Mouse (Mus musculus) lung, adult 2 months (tissue): ENCODE results near the gene Pik3ca.

Experiments
- CTCF ChIP-seq: fragments of 200-500 bp; IDR thresholded peaks from 2 replicates; pipeline ENCODE4 v1.5.1; 2011; ENCODE audit warnings: mild to moderate bottlenecking, low read length, control low read depth; ENCODE audit not compliant: insufficient read depth
- POLR2A ChIP-seq: fragments of 200-500 bp; IDR thresholded peaks from 2 replicates; pipeline ENCODE4 v1.6.1; 2011; ENCODE audit warnings: low read depth, mild to moderate bottlenecking, control low read depth, low read length, borderline replicate concordance; ENCODE audit errors: extremely low read depth

DNA sequence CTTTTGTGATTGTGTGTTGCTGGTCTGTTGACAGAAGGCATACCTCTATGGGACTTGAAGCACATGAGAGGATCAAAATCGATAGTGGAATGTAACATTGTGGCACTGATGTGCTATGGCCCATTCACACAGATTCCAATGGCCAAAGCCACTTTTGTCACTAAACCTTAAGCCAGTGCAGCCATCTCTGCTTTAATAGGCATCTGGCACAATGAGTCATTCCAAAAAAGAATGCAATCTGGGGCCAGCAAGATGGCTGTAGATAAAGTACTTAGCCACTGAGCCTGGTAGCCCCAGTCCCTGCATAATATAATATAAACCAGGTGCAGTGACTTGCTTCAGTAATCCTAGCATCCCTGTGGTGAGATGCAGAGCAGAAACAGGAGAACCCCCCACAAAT lies 30.0 kb upstream of the Pik3ca start:
- TF ChIP-seq POLR2A (no peak), CTCF (no peak)
